Mouse (Mus musculus) liver, embryonic 14.5 days (tissue): ENCODE measurements around the gene Ston1. TPM values are rescaled to one million over a fixed set of nuclear protein-coding genes. Genes with fewer than 3 reads are reported as not detected.

Experiments used
- ATAC-seq: fragments of 200-750 bp; cut with Nextera tagmentation; 2 replicates; pipeline ENCODE4 v1.8.0; 2017; ENCODE audit warnings: moderate number of reproducible peaks, mild to moderate bottlenecking, moderate library complexity; ENCODE audit not compliant: insufficient read depth
- DNase-seq, 3 experiments: peaks; one replicate each; pipeline ENCODE4 v3.0.0-alpha.2; 2012 to 2013; ENCODE audit warnings: low read depth in 3 of 3, low spot score in 3 of 3
- H3K27ac ChIP-seq: fragments of 300-500 bp; sonication (generic); 2 replicates; pipeline ENCODE4 v1.5.1; 2014; ENCODE audit warnings: moderate library complexity, mild to moderate bottlenecking, control low read depth, inconsistent platforms
- H3K27me3 ChIP-seq: fragments of 300-500 bp; sonication (generic); 2 replicates; pipeline ENCODE4 v1.6.1; 2014; ENCODE audit warnings: mild to moderate bottlenecking, low read length, moderate library complexity; ENCODE audit not compliant: control insufficient read depth, insufficient read depth
- H3K36me3 ChIP-seq: fragments of 300-500 bp; sonication (generic); replicated peaks from 2 replicates; pipeline ENCODE4 v1.6.1; 2014; ENCODE audit warnings: low read depth; ENCODE audit not compliant: control insufficient read depth, insufficient read depth
- H3K4me1 ChIP-seq, 2 experiments: fragments of 200-500 bp in 1 of 2; fragments of 300-500 bp in 1 of 2; sonication (generic) in 1 of 2; replicated peaks; 2 replicates each; pipeline ENCODE4 v1.6.1; 2012 to 2014; ENCODE audit warnings: antibody characterized with exemption in 1 of 2, inconsistent platforms in 1 of 2, low read length in 1 of 2; ENCODE audit not compliant: control insufficient read depth in 2 of 2, insufficient read depth in 2 of 2
- H3K4me2 ChIP-seq: fragments of 300-500 bp; sonication (generic); 2 replicates; pipeline ENCODE4 v1.6.1; 2014; ENCODE audit warnings: low read depth, mild to moderate bottlenecking, control low read depth, moderate library complexity
- H3K4me3 ChIP-seq, 2 experiments: fragments of 200-500 bp in 1 of 2; fragments of 300-500 bp in 1 of 2; sonication (generic) in 1 of 2; 2 replicates each; pipeline ENCODE4 v1.5.1; 2012 to 2014; ENCODE audit warnings: low read depth in 2 of 2, low read length in 2 of 2, mild to moderate bottlenecking in 2 of 2, control low read depth in 1 of 2, inconsistent platforms in 1 of 2, moderate library complexity in 1 of 2; ENCODE audit not compliant: insufficient read depth in 1 of 2
- H3K9ac ChIP-seq: fragments of 300-500 bp; sonication (generic); replicated peaks from 2 replicates; pipeline ENCODE4 v1.6.1; 2014; ENCODE audit warnings: mild to moderate bottlenecking, control low read depth, moderate library complexity
- H3K9me3 ChIP-seq: fragments of 300-500 bp; sonication (generic); 2 replicates; pipeline ENCODE4 v1.6.1; 2016; ENCODE audit warnings: low read length, mixed read lengths; ENCODE audit not compliant: control insufficient read depth
- CTCF ChIP-seq: IDR thresholded peaks from 2 replicates; pipeline ENCODE4 v1.5.1; 2016; ENCODE audit warnings: antibody characterized with exemption, low read depth, control low read depth
- EP300 ChIP-seq: IDR thresholded peaks from 2 replicates; pipeline ENCODE4 v1.6.1; 2016; ENCODE audit warnings: antibody characterized with exemption, low read depth
- WGBS: fragments of 180-500 bp; shearing (Covaris S2); extraction: QIAGEN DNeasy Blood & Tissue Kit; methylation state at CpG from one replicate; pipeline ENCODE4 v1.1.7; 2014; ENCODE audit not compliant: insufficient replicate concordance; 5-methylcytosine and 5-hydroxymethylcytosine counted together
- polyA plus RNA-seq, 2 experiments: library from polyadenylated mRNA; depleted of rRNA in 1 of 2; stranded (reverse) in 1 of 2; unstranded in 1 of 2; fragments of >200 nt; fragmentation: Nextera tagmentation in 1 of 2; extraction: Ambion mirVana in 1 of 2; gene quantifications; 2 replicates each; pipeline versions ENCODE4 v1.2.1 to v1.2.3; 2012 to 2014

Gene Ston1
- polyA plus RNA-seq, 2 experiments, result 1.2 to 1.9 TPM

DNA sequence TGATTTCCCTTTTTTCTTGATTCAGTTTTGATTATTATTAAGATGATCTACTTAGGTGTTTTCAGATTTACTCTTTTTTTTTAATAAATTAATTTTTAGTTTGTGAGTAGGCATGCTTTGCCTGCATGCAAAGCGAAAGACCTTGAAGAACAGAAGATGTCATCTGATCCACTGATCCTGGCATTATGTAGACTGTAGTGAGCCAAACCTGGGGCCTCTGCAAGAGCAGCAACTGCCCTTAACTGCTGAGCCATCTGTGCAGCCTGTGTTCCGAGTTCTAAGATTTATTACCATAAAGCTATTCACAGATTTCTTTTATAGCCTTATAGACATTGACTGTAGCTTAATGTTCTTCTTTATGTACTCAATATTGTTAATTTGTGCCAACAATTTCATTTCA is 8.6 kb downstream of the Ston1 start:
- DNase-seq, result no peak
- WGBS, result 76% methylated on average over 2 of the region's 2 CpGs
- Histone ChIP-seq H3K4me3 (no peak overlapping the region), H3K4me2 (no peak overlapping the region), H3K9ac (no peak overlapping the region), H3K27ac (no peak overlapping the region), H3K36me3 (no peaks in the 10 kb centered on the region), H3K27me3 (no peaks in the 10 kb centered on the region), H3K9me3 (no peaks in the 10 kb centered on the region), H3K4me1 (no peaks in the 10 kb centered on the region)
- ATAC-seq, result no peak
- TF ChIP-seq EP300, result no peak
- no peak for TF ChIP-seq CTCF

DNA sequence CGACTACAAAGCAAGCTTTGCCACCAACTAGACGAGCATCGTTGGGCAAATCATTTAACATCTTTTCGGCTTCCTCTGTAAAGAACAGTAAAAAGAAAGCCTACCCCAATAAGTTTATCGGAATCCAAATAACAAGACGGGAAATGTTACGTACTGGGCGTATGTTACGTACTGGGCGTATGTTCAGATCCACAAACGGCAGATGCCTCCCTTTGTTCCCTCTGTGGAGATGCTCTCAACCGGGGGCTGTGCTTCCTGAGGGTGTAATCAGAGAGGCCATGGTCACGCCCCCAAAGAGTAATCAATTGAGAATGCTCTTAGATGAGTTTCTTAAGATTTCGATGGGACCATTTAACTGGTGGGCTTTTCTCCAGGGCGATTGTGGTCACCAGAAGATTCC is 11.9 kb downstream of the Ston1 start:
- no peak overlapping the region for H3K9ac ChIP-seq
- H3K4me3 ChIP-seq, result no peak overlapping the region
- 68% methylated on average over 15 of the region's 15 CpGs for WGBS
- H3K4me1 ChIP-seq, result no peaks in the 10 kb centered on the region
- no peak overlapping the region for H3K4me2 ChIP-seq
- ATAC-seq (no peak), DNase-seq (no peak)
- H3K9me3 ChIP-seq, result no peaks in the 10 kb centered on the region
- no peaks in the 10 kb centered on the region for H3K36me3 ChIP-seq
- no peaks in the 10 kb centered on the region for H3K27me3 ChIP-seq
- H3K27ac ChIP-seq, result no peak overlapping the region
- TF ChIP-seq EP300, result no peak
- no peak for TF ChIP-seq CTCF

DNA sequence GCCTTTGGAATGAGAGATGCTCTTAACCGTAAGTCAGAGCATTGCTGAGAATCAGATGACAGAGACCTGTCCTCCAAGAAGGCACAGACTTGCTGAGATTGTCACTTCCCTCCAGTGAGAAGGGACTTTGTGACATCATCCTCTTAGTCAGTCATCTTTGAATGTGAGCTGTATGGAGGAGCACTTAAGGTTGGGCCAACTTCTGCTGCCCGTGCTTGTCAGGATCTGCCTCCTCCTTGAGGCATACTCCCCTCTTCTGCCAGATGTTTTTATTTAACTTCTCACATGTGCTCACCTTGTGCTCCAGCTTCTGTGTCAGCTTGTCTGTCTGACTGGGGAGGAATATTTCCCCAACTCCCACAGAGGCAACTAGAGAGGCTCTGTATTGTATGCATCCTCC is 13.6 kb downstream of the Ston1 start:
- ATAC-seq, result no peak
- H3K4me2 ChIP-seq, result no peak overlapping the region
- no peak overlapping the region for H3K4me3 ChIP-seq
- H3K36me3 ChIP-seq, result no peaks in the 10 kb centered on the region
- WGBS, result 56% methylated on average over 2 of the region's 2 CpGs
- H3K27me3 ChIP-seq, result no peaks in the 10 kb centered on the region
- TF ChIP-seq EP300 (no peak), CTCF (no peak)
- no peak for DNase-seq
- no peak overlapping the region for H3K9ac ChIP-seq
- no peaks in the 10 kb centered on the region for H3K9me3 ChIP-seq
- H3K4me1 ChIP-seq, result no peaks in the 10 kb centered on the region; a peak in 1 of 4 replicates
- H3K27ac ChIP-seq, result no peak overlapping the region

DNA sequence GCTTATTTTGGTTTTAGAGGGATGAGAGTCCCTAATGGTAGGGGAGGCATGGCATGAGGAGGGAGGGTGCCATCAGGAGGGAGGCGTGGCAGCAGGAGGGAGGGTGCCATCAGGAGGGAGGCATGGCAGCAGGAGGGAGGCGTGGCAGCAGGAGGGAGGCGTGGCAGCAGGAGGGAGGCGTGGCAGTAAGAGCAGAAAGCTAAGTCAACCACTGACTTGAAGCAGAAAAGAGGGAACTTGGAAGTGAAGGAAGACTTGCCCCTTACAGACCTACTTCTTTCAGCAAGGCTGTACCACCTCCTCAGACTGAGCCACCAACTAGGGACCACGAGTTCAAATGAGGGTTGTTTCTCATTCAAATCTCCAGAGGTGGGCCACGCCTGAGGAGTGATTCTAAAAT is 15.7 kb downstream of the Ston1 start:
- H3K36me3 ChIP-seq, result no peaks in the 10 kb centered on the region
- H3K9ac ChIP-seq, result no peak overlapping the region
- H3K27me3 ChIP-seq, result no peaks in the 10 kb centered on the region
- ATAC-seq (no peak), DNase-seq (no peak)
- no peak overlapping the region for H3K4me2 ChIP-seq
- H3K27ac ChIP-seq, result no peak overlapping the region
- no peaks in the 10 kb centered on the region for H3K9me3 ChIP-seq
- TF ChIP-seq EP300 (no peak), CTCF (no peak)
- WGBS, result 37% methylated on average over 6 of the region's 6 CpGs
- H3K4me3 ChIP-seq, result no peak overlapping the region
- H3K4me1 ChIP-seq, result no peaks in the 10 kb centered on the region; a peak in 1 of 4 replicates

DNA sequence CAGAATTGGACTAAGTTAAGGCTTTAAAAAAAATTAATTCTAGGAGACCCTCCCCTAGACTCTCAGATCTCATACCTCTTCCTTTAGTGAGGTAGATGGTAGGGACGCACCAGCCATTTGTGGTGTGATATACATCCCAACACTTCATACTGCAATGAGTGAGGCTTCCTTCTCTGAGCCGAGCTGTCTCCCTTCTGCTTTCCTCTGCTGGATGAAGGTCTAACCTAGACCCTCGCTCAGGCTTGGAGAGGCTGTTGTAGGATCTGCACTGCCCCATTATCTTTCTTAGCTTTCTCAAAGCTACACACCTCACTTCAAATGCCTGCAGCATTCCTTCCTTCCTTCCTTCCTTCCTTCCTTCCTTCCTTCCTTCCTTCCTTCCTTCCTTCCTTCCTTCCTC is 16.2 kb downstream of the Ston1 start:
- Histone ChIP-seq H3K9me3 (no peaks in the 10 kb centered on the region), H3K4me2 (no peak overlapping the region), H3K9ac (no peak overlapping the region), H3K27ac (no peak overlapping the region), H3K36me3 (no peaks in the 10 kb centered on the region), H3K4me1 (no peaks in the 10 kb centered on the region; a peak in 1 of 4 replicates), H3K4me3 (no peak overlapping the region), H3K27me3 (no peaks in the 10 kb centered on the region)
- 62% methylated on average over 3 of the region's 3 CpGs for WGBS
- TF ChIP-seq EP300 (no peak), CTCF (no peak)
- no peak for ATAC-seq
- DNase-seq, result no peak

DNA sequence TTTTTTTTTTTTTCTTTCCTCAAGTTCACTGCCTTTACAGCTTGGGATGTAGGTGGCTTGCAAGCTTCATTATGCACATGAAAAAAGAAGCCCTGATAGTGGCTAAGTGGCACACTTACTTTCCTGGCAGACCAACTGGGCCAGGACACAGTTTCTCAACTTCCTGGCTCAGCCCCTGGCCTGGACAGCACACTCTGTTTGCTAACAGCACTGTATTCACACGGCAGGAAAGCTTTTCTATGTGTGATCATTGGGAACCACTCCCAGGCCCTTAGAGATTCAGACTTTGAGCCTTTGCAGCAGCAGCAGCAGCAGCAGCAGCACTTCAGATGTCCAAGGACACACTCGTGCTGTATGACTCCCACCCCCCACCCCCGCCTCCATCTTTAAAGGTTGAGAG is 16.8 kb downstream of the Ston1 start:
- H3K36me3 ChIP-seq, result no peaks in the 10 kb centered on the region
- H3K27ac ChIP-seq, result no peak overlapping the region
- ATAC-seq (no peak), DNase-seq (no peak)
- no peaks in the 10 kb centered on the region for H3K9me3 ChIP-seq
- no peak overlapping the region for H3K4me3 ChIP-seq
- H3K4me2 ChIP-seq, result no peak overlapping the region
- no peak for TF ChIP-seq CTCF
- no peak for TF ChIP-seq EP300
- no peak overlapping the region for H3K9ac ChIP-seq
- no peaks in the 10 kb centered on the region; a peak in 1 of 4 replicates for H3K4me1 ChIP-seq
- 40% methylated on average over 3 of the region's 3 CpGs for whole genome bisulfite sequencing
- H3K27me3 ChIP-seq, result no peaks in the 10 kb centered on the region
